Mouse (Mus musculus): ENCODE results near the gene Tgif2.
"Not testable (repeated sequence)": the region's sequence is repeated elsewhere in the genome, so short reads cannot be mapped to it uniquely, and the experiment has no call there.

The Tgif2 gene

GRCm38 (mm10) chr2:156902411-156902810 is 62.6 kb downstream of the Tgif2 start:
- CTCF ChIA-PET: not testable (repeated sequence)

GRCm38 (mm10) chr2:156903367-156903766 is 63.6 kb downstream of the Tgif2 start:
- CTCF ChIA-PET: no interaction called here
